Mouse (Mus musculus): ENCODE measurements at regions not wholly inside any gene's neighbourhood (a gene's known extent, or its start where the extent isn't known, plus 50 kb on each side); places are given as distances from the start of the nearest gene placed in this dataset.

DNA sequence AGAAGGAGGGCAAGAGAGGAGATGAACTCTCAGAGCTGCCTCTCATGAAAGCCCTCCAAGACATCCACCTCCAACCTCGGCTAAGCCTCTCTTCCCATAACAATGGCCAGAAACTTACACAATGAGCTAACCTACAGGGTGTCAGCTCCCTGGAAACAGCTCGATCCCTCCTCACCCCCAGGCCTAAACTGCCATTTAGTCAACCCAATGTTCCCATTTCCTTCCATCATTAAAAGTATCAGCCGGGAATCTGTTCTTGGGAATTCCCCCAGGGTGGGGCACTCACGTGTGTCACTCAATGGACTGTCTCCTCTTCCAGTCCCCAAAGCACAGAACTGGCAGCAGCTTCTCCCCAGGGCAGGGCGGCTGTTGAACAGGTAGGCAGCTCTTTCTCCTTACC, 236.3 kb downstream of the Rab11fip2 start:
- in situ Hi-C loops (cut with MboI; ENCODE audit: low sequenced_read_pairs in 2 of 2, unreplicated experiment in 2 of 2), result no loop called here
- Histone ChIP-seq H3K4me3 (ENCODE audit: insufficient read depth in 1 of 2, low read depth in 1 of 2, low read length in 2 of 2, poor library complexity in 1 of 2, severe bottlenecking in 1 of 2) (no peak overlapping the region), H3K9me3 (ENCODE audit: control insufficient read depth, insufficient read depth, low read depth, low read length) (no peaks in the 10 kb centered on the region), H3K36me3 (ENCODE audit: control insufficient read depth, insufficient read depth, low read length, poor library complexity, severe bottlenecking) (no peaks in the 10 kb centered on the region), H3K27ac (ENCODE audit: insufficient read depth, low read depth, low read length, poor library complexity, severe bottlenecking) (no peak overlapping the region), H3K9ac (ENCODE audit: insufficient read depth, low read depth, low read length, poor library complexity, severe bottlenecking) (no peak overlapping the region), H3K4me1 (ENCODE audit: control insufficient read depth in 2 of 2, insufficient read depth in 2 of 2, low read length in 2 of 2, poor library complexity in 1 of 2) (peaks cover 0 to 9% of the 10 kb centered on the region in 2 experiments; a peak in 1 of 4 replicates)
- peak; percentile 77 for DNase-seq (ENCODE audit: low read depth, low spot score)
- TF ChIP-seq CHD2 (IDR thresholded peaks at IDR 0.05; ENCODE audit: low read depth, low read length), result no peak
- no peak for TF ChIP-seq MAFK (IDR thresholded peaks at IDR 0.05; ENCODE audit: insufficient read depth, low read depth, low read length)
- no peak for TF ChIP-seq HCFC1 (IDR thresholded peaks at IDR 0.05; ENCODE audit: borderline replicate concordance, insufficient read depth, low read length)
- no peak for TF ChIP-seq ZNF384 (IDR thresholded peaks at IDR 0.05; ENCODE audit: low read depth, low read length)
- TF ChIP-seq ZC3H11A (IDR thresholded peaks at IDR 0.05; ENCODE audit: borderline replicate concordance, low read depth, low read length), result no peak

DNA sequence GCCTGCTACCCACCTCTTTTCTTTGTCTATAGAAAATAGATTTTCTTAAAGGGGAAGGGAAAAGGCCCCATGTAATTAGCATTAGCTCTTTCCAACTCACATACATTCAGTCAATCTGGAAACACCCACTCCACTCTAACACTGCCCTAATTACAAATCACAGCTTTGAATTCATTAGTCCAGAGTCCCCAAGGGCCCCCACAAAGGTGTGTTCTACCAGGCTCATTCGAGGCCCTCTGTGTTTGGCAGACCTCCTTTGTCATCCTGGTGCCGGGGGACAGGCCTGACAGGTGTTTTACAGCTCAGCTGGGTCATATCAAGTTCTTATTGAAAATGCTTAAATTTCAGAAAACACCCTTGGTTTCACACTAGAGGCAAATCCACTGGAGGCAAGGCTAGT, 234.3 kb downstream of the Rab11fip2 start:
- no peak overlapping the region for H3K27ac ChIP-seq (ENCODE audit: insufficient read depth, low read depth, low read length, poor library complexity, severe bottlenecking)
- in situ Hi-C loops (cut with MboI; ENCODE audit: low sequenced_read_pairs in 2 of 2, unreplicated experiment in 2 of 2), result no loop called here
- no peaks in the 10 kb centered on the region for H3K9me3 ChIP-seq (ENCODE audit: control insufficient read depth, insufficient read depth, low read depth, low read length)
- no peak for DNase-seq (ENCODE audit: low read depth, low spot score)
- no peak overlapping the region for H3K4me3 ChIP-seq (ENCODE audit: insufficient read depth in 1 of 2, low read depth in 1 of 2, low read length in 2 of 2, poor library complexity in 1 of 2, severe bottlenecking in 1 of 2)
- no peaks in the 10 kb centered on the region for H3K36me3 ChIP-seq (ENCODE audit: control insufficient read depth, insufficient read depth, low read length, poor library complexity, severe bottlenecking)
- H3K4me1 ChIP-seq (ENCODE audit: control insufficient read depth in 2 of 2, insufficient read depth in 2 of 2, low read length in 2 of 2, poor library complexity in 1 of 2), result peaks cover 0 to 9% of the 10 kb centered on the region in 2 experiments; a peak in 1 of 4 replicates
- H3K9ac ChIP-seq (ENCODE audit: insufficient read depth, low read depth, low read length, poor library complexity, severe bottlenecking), result no peak overlapping the region
- TF ChIP-seq CHD2 (IDR thresholded peaks at IDR 0.05; ENCODE audit: low read depth, low read length) (no peak), HCFC1 (IDR thresholded peaks at IDR 0.05; ENCODE audit: borderline replicate concordance, insufficient read depth, low read length) (no peak), ZNF384 (IDR thresholded peaks at IDR 0.05; ENCODE audit: low read depth, low read length) (no peak), ZC3H11A (IDR thresholded peaks at IDR 0.05; ENCODE audit: borderline replicate concordance, low read depth, low read length) (no peak), MAFK (IDR thresholded peaks at IDR 0.05; ENCODE audit: insufficient read depth, low read depth, low read length) (no peak)

DNA sequence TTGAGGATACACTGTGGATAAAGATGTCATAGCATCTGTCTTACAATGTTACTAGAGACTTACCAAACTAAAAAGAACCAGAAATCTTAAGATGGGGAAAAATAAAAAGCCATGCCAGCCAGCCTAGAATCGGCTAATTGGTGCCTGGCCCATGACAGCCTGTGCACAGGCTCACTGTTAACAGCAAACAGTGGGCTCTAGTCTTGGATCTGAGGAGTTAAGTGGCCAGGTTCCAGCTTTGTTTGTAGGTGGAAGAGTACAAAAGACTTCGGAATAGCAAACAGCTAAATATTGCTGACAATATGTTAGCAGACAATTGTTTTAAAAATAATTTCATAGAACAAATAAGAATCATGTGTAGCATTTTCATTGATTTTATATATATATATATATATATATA, 228.4 kb downstream of the Rab11fip2 start:
- H3K4me3 ChIP-seq (ENCODE audit: insufficient read depth in 1 of 2, low read depth in 1 of 2, low read length in 2 of 2, poor library complexity in 1 of 2, severe bottlenecking in 1 of 2), result no peak overlapping the region
- in situ Hi-C loops (cut with MboI; ENCODE audit: low sequenced_read_pairs in 2 of 2, unreplicated experiment in 2 of 2), result no loop called here
- H3K4me1 ChIP-seq (ENCODE audit: control insufficient read depth in 2 of 2, insufficient read depth in 2 of 2, low read length in 2 of 2, poor library complexity in 1 of 2), result no peaks in the 10 kb centered on the region
- H3K27ac ChIP-seq (ENCODE audit: insufficient read depth, low read depth, low read length, poor library complexity, severe bottlenecking), result no peak overlapping the region
- DNase-seq (ENCODE audit: low read depth, low spot score), result no peak
- TF ChIP-seq ZC3H11A (IDR thresholded peaks at IDR 0.05; ENCODE audit: borderline replicate concordance, low read depth, low read length) (no peak), HCFC1 (IDR thresholded peaks at IDR 0.05; ENCODE audit: borderline replicate concordance, insufficient read depth, low read length) (no peak), ZNF384 (IDR thresholded peaks at IDR 0.05; ENCODE audit: low read depth, low read length) (no peak), CHD2 (IDR thresholded peaks at IDR 0.05; ENCODE audit: low read depth, low read length) (no peak), MAFK (IDR thresholded peaks at IDR 0.05; ENCODE audit: insufficient read depth, low read depth, low read length) (no peak)
- no peak overlapping the region for H3K9ac ChIP-seq (ENCODE audit: insufficient read depth, low read depth, low read length, poor library complexity, severe bottlenecking)
- no peaks in the 10 kb centered on the region for H3K9me3 ChIP-seq (ENCODE audit: control insufficient read depth, insufficient read depth, low read depth, low read length)
- H3K36me3 ChIP-seq (ENCODE audit: control insufficient read depth, insufficient read depth, low read length, poor library complexity, severe bottlenecking), result no peaks in the 10 kb centered on the region

DNA sequence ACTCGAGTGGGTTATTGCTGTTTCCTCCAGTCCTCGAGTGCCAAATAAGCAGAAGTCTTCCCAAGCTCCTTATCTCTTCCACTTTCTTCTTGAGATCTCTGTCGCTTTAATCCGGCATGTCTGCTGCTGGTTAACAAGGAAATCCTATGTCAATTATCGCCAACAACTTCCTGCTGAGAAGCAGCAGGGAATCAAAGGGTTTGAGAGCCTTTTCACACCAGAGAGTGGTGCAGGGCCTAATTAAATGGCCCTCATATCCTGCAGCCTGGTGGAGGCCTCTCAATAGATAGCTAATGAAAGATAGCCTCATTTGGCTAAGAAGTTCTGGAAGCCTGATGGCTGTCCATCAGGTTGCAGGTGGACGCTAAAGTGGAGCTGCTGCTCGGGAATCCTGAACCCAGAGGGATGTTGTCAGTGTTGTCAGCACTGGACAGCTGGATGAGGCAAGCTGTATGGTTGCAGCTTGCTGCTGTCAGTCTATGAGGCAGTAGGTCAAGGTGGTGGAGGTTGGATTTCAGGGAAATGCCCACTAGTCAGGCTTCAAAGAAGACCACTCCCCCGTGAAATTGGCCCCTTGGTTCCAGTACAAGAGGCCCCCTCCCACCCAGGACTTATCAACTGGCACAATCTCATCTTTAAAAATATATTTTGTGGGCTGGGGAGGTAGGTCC, 225.5 kb downstream of the Rab11fip2 start:
- DNase-seq (ENCODE audit: low read depth, low spot score), result no peak
- Histone ChIP-seq H3K4me1 (ENCODE audit: control insufficient read depth in 2 of 2, insufficient read depth in 2 of 2, low read length in 2 of 2, poor library complexity in 1 of 2) (no peaks in the 10 kb centered on the region), H3K4me3 (ENCODE audit: insufficient read depth in 1 of 2, low read depth in 1 of 2, low read length in 2 of 2, poor library complexity in 1 of 2, severe bottlenecking in 1 of 2) (no peak overlapping the region), H3K27ac (ENCODE audit: insufficient read depth, low read depth, low read length, poor library complexity, severe bottlenecking) (no peak overlapping the region), H3K9ac (ENCODE audit: insufficient read depth, low read depth, low read length, poor library complexity, severe bottlenecking) (no peak overlapping the region), H3K36me3 (ENCODE audit: control insufficient read depth, insufficient read depth, low read length, poor library complexity, severe bottlenecking) (no peaks in the 10 kb centered on the region), H3K9me3 (ENCODE audit: control insufficient read depth, insufficient read depth, low read depth, low read length) (no peaks in the 10 kb centered on the region)
- in situ Hi-C loops (cut with MboI; ENCODE audit: low sequenced_read_pairs in 2 of 2, unreplicated experiment in 2 of 2), result no loop called here
- no peak for TF ChIP-seq HCFC1 (IDR thresholded peaks at IDR 0.05; ENCODE audit: borderline replicate concordance, insufficient read depth, low read length)
- TF ChIP-seq MAFK (IDR thresholded peaks at IDR 0.05; ENCODE audit: insufficient read depth, low read depth, low read length), result no peak
- no peak for TF ChIP-seq ZC3H11A (IDR thresholded peaks at IDR 0.05; ENCODE audit: borderline replicate concordance, low read depth, low read length)
- TF ChIP-seq ZNF384 (IDR thresholded peaks at IDR 0.05; ENCODE audit: low read depth, low read length), result no peak
- no peak for TF ChIP-seq CHD2 (IDR thresholded peaks at IDR 0.05; ENCODE audit: low read depth, low read length)
